Mouse (Mus musculus): Measurements from ENCODE around the gene Cox7c. TPM values are rescaled to one million over a fixed set of nuclear protein-coding genes. Genes with fewer than 3 reads are reported as not detected.

Gene Cox7c
- polyA plus RNA-seq (2012; rRNA removed) = 708 and 712 TPM in 2 replicates

DNA sequence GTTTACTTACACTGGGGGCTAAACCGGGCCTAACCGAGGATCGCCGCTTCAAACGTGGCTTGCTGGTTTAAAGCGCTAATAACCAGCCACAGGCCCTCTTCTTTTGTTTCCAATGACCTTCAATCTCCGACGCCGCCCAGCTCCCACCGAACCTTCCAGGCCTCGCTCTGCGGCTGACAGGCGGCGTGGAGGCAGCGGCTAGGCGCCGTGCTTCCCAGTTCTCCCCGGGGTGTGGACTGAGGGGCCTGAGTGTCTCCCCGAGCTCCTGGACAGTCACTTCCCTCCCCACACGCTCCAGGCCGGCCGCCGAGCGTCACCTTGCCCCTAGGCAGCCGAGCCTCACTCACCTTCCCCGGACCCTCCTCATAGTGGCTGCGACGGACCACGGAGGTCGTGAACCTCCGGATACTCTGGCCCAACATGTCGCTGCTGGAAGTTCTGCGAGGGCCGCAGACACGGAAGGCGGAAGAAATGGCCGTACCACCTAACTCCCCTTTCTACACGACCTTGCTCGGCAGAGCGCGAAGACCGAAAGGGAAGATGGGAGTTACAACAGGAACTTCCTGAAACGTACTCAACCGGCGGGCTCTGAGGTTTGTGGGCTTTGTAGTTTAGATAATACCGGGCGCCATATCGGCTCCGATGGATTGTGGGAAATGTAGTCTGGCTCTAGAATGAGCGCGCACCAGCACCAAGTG lies at the start of gene Cox7c:
TSS of gene Cox7c (minus strand) at position 651 of the 698 bp plus-strand sequence.

